Mouse (Mus musculus) brain, embryonic 14.5 days (tissue): ENCODE data around the gene Gm20425.

Experiments
- CTCF ChIP-seq: fragments of 200-500 bp; IDR thresholded peaks from 2 replicates; pipeline ENCODE4 v1.5.1; 2012; ENCODE audit warnings: inconsistent platforms, mild to moderate bottlenecking, moderate library complexity, borderline replicate concordance; ENCODE audit not compliant: insufficient read depth, insufficient read length; ENCODE audit errors: extremely low read depth
- POLR2A ChIP-seq: fragments of 200-500 bp; IDR thresholded peaks from 2 replicates; pipeline ENCODE4 v1.6.1; 2012; ENCODE audit warnings: mild to moderate bottlenecking, inconsistent platforms, borderline replicate concordance; ENCODE audit not compliant: poor library complexity, insufficient read depth, insufficient read length, severe bottlenecking; ENCODE audit errors: extremely low read depth

- TF ChIP-seq CTCF: peak; percentile 51; the same call in 1 of the 2 replicates
- TF ChIP-seq POLR2A: no peak
Measured at GRCm38 (mm10) chr9:103174771-103175519, 55.2 kb downstream of the Gm20425 start.
